Mouse (Mus musculus): Measurements from ENCODE around the gene Sox30.

DNA sequence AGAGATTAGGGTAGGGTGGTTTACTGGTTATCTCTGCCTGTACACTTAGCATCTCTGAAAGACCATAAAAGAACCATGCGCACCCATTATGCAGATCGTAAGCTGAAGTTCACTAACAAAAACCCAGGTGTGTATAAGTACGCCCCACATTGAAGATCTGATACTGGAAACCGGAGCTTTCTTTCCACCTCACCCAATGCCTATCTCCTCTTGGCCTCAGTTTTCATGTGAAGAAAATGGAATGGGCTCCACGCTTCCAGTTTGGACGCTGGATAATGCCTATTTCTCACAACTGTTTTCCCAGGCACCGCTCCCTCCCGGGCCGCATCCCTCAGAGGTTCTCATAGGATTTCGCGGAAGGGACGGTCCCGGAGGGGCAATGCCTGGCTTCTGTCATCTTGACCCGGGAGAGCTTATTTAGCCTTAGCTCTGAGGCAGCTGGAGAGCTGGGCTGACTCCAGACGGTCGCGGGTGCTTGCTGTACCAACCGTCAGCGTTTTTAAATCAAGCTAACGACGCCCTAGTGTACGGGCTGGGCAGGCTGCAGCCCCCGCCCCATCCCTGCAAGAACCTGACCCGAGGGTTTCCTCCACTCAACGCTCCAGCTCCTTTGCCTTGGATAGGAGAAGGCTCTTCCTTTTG lies 76.8 kb downstream of the Sox30 start:
- TF ChIP-seq POLR2A (IDR thresholded peaks at IDR 0.05; ENCODE audit: low read depth, low read length) (no peak), CTCF (IDR thresholded peaks at IDR 0.05; ENCODE audit: extremely low read depth, insufficient read depth, insufficient read length, insufficient replicate concordance) (no peak)

Data from spleen, adult 2 months (tissue).